Mouse (Mus musculus) midbrain, embryonic 11.5 days (tissue): ENCODE results near the gene Ucp2. TPM values are rescaled to one million over a fixed set of nuclear protein-coding genes. Genes with fewer than 3 reads are reported as not detected.

Experiments
- ATAC-seq: fragments of 200-750 bp; cut with Nextera tagmentation; 2 replicates; pipeline ENCODE4 v1.8.0; 2017; ENCODE audit warnings: moderate TSS enrichment, moderate library complexity; ENCODE audit not compliant: low FRiP score
- DNase-seq: peaks from one replicate; pipeline ENCODE4 v3.0.0; 2015; ENCODE audit warnings: low spot score; ENCODE audit errors: missing footprints
- H3K27ac ChIP-seq: fragments of 300-500 bp; sonication (generic); 2 replicates; pipeline ENCODE4 v1.5.1; 2014; ENCODE audit warnings: low read depth, low read length
- H3K27me3 ChIP-seq: fragments of 300-500 bp; sonication (generic); 2 replicates; pipeline ENCODE4 v1.6.1; 2014; ENCODE audit warnings: mild to moderate bottlenecking, low read length, moderate library complexity, mixed read lengths; ENCODE audit not compliant: control insufficient read depth, insufficient read depth
- H3K36me3 ChIP-seq: fragments of 300-500 bp; sonication (generic); 2 replicates; pipeline ENCODE4 v1.6.1; 2014; ENCODE audit warnings: mild to moderate bottlenecking, low read length, moderate library complexity, mixed read lengths; ENCODE audit not compliant: control insufficient read depth, insufficient read depth
- H3K4me1 ChIP-seq: fragments of 300-500 bp; sonication (generic); 2 replicates; pipeline ENCODE4 v1.6.1; 2014; ENCODE audit warnings: low read length; ENCODE audit not compliant: control insufficient read depth, insufficient read depth
- H3K4me2 ChIP-seq: fragments of 300-500 bp; sonication (generic); 2 replicates; pipeline ENCODE4 v1.6.1; 2014; ENCODE audit warnings: mild to moderate bottlenecking, moderate library complexity
- H3K4me3 ChIP-seq: fragments of 300-500 bp; sonication (generic); 2 replicates; pipeline ENCODE4 v1.5.1; 2014; ENCODE audit warnings: low read depth, low read length
- H3K9ac ChIP-seq: fragments of 300-500 bp; sonication (generic); 2 replicates; pipeline ENCODE4 v1.6.1; 2014; ENCODE audit warnings: low read length
- H3K9me3 ChIP-seq: fragments of 300-500 bp; sonication (generic); 2 replicates; pipeline ENCODE4 v1.6.1; 2016; ENCODE audit warnings: low read length; ENCODE audit not compliant: control insufficient read depth
- WGBS: fragments of 180-500 bp; shearing (Covaris S2); extraction: QIAGEN DNeasy Blood & Tissue Kit; methylation state at CpG from one replicate; pipeline ENCODE4 v1.1.7; 2014; 5-methylcytosine and 5-hydroxymethylcytosine counted together
- polyA plus RNA-seq: library from polyadenylated mRNA; unstranded; fragments of >200 nt; fragmentation: Nextera tagmentation; extraction: Ambion mirVana; gene quantifications from 2 replicates; pipeline ENCODE4 v1.2.1, GENCODE M21; 2014

The Ucp2 gene
- polyA plus RNA-seq, 1 experiment from 2014 or later: 80.4 TPM

DNA sequence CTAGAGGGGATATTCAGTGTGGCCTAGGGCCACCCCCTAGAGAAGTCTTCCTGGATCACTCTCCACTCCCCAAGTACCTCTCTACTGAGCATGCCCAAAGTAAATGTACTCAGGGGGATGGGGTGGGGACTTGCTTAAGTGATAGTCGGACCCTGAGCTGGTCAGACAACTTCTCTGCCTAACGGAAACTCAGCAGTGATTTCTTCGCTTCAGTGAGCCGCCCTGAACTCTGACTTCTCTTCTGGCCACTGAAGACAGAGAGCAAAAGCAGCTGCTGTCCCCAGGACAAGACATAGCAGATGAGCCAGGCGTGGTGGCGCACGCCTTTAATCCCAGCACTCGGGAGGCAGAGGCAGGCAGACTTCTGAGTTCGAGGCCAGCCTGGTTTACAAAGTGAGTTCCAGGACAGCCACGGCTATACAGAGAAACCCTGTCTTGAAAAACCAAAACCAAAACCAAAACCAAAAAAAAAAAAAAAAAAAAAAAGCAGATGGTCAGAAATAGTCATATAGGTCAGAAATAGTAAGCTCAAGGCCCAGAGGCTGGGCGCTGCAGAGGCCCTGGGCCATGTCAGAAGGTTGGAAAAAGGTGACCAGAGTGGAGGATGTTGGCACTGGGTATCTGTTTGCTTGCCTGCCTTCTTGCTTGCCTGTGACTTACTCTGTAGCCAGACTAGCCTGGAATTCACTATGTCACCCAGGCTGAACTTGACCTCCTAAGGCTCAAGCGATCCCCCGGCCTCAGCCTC lies 11.8 kb downstream of the Ucp2 start:
- no peaks in the 10 kb centered on the region for H3K36me3 ChIP-seq
- 82% methylated on average over 13 of the region's 13 CpGs for WGBS
- no peak overlapping the region for H3K9ac ChIP-seq
- no peak for DNase-seq
- H3K4me1 ChIP-seq: no peaks in the 10 kb centered on the region
- H3K27me3 ChIP-seq: no peaks in the 10 kb centered on the region
- no peak for ATAC-seq
- no peak overlapping the region for H3K4me2 ChIP-seq
- H3K9me3 ChIP-seq: no peaks in the 10 kb centered on the region
- no peak overlapping the region for H3K4me3 ChIP-seq
- H3K27ac ChIP-seq: no peak overlapping the region

DNA sequence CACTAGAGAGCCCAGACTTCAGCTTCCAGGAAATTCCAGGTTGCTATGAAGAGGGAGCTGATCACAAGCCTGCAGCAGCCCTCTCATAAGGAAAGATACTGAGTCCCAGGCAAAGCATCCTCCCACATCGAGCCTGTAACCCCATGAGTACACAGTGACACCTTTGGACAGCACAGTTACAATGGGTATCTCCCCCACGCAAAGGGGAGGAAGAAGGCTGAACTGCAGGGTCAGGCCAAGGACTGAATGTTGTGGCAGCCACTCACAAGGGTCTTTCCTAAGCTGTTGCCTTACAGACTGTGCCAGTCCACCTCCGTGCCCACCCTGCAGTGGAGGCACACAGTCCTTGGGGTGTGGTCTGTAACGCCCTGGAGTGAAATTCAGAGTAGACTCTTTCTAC lies 13.4 kb downstream of the Ucp2 start:
- Histone ChIP-seq H3K27me3 (no peaks in the 10 kb centered on the region), H3K4me3 (no peak overlapping the region), H3K27ac (no peak overlapping the region), H3K9me3 (no peaks in the 10 kb centered on the region), H3K36me3 (no peaks in the 10 kb centered on the region), H3K9ac (no peak overlapping the region), H3K4me1 (no peaks in the 10 kb centered on the region), H3K4me2 (no peak overlapping the region)
- 82% methylated on average over 4 of the region's 4 CpGs for WGBS
- ATAC-seq (no peak), DNase-seq (no peak)

DNA sequence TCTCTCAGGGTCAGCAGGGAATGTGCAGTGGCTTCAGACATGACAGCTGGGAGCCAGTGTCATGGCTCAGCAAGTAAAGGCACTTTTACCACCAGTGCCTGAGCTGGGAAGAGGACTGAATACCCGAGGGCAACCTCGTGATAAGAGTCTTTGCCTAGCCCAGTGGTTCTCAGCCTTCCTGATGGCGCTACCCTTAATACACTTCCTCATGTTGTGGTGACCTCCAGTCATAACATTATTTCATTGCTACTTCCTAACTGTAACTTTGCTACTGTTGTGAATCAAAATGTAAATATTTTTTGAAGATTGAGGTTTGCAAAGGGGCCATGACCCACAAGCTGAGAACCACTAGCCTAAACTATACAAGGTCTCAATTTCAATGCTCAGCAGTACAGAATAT lies 15.5 kb downstream of the Ucp2 start:
- Histone ChIP-seq H3K27ac (no peak overlapping the region), H3K4me3 (no peak overlapping the region), H3K9me3 (no peaks in the 10 kb centered on the region), H3K4me2 (no peak overlapping the region), H3K9ac (no peak overlapping the region), H3K36me3 (no peaks in the 10 kb centered on the region), H3K27me3 (no peaks in the 10 kb centered on the region), H3K4me1 (no peaks in the 10 kb centered on the region)
- DNase-seq (no peak), ATAC-seq (no peak)
- 79% methylated on average over 3 of the region's 3 CpGs for WGBS

DNA sequence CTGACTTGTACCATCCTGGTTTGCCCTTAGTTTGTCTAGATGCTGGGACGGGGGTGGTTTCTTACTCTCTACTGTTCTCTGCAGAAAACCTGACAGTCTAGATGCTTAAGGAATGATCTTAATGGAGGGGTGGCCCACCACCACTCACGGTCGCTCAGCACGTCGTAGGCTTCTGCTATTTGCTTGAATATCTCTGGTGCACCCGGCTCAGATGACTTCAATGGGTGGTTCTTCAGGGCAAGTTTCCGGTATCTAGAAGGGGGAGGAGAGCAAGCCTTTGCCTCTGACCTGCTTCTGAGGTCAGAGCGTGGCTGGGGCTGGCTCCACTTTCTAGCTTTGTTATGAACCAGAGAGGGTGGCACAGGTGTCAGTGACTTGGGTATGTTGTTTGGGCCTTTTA lies 18.5 kb downstream of the Ucp2 start:
- H3K4me2 ChIP-seq: no peak overlapping the region
- WGBS: 84% methylated on average over 8 of the region's 8 CpGs
- no peaks in the 10 kb centered on the region for H3K9me3 ChIP-seq
- ATAC-seq (no peak), DNase-seq (no peak)
- no peak overlapping the region for H3K4me3 ChIP-seq
- H3K9ac ChIP-seq: no peak overlapping the region
- H3K27me3 ChIP-seq: no peaks in the 10 kb centered on the region
- no peaks in the 10 kb centered on the region for H3K36me3 ChIP-seq
- H3K4me1 ChIP-seq: no peaks in the 10 kb centered on the region
- no peak overlapping the region for H3K27ac ChIP-seq

DNA sequence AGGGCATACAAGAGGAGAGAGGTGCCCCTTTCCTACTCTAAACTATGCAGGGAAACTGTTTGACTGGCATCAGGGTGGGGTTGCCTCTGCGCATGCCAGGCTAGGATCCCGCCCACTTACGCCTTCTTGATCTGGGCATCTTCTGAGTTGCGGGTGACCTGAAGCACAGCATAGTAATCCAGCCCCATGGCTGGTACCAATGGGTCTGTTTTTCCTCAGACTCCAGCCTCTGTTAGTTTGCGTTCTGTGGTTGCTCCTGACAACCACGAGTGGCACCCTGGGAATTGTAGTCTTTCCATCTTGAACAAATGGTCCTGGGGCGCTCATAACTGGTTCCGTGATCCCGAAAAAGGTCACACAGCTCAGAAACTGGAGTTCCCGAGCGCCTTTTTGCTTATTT lies 21.4 kb downstream of the Ucp2 start, which contains the start of gene Dnajb13:
Dnajb13 (minus strand) TSS at position 388 of the 400 bp plus-strand sequence.
- H3K27me3 ChIP-seq: no peaks in the 10 kb centered on the region
- H3K4me3 ChIP-seq: no peak within 1 kb of the TSS
- 0 out of 2 replicates have a peak, but pooled peaks have one; percentile 22 for ATAC-seq
- WGBS: 53% methylated on average over 11 of the region's 11 CpGs
- H3K27ac ChIP-seq: no peak within 1 kb of the TSS
- H3K4me2 ChIP-seq: no peak within 1 kb of the TSS
- no peaks in the 10 kb centered on the region for H3K4me1 ChIP-seq
- H3K9ac ChIP-seq: no peak within 1 kb of the TSS
- DNase-seq: no peak
- H3K36me3 ChIP-seq: no peaks in the 10 kb centered on the region
- H3K9me3 ChIP-seq: no peaks in the 10 kb centered on the region

DNA sequence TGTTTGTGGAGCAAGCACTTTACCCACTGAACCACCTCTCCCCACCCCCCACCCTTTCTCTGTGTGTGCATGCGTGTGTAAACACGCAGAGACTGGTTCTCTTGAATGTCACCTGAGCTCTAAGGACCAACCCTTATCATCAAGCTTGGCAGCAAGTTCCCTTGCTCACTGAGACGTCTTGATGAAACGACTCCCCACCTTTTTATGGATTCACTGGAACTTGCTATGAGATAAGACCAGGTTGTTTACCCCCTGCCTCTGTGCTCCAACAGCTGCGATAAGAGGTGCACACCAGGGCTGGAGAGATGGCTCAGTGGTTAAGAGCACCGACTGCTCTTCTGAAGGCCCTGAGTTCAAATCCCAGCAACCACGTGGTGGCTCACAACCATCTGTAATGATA lies 27.1 kb downstream of the Ucp2 start:
- Histone ChIP-seq H3K36me3 (no peaks in the 10 kb centered on the region), H3K4me3 (no peak overlapping the region), H3K9ac (no peak overlapping the region), H3K4me1 (no peaks in the 10 kb centered on the region), H3K4me2 (no peak overlapping the region), H3K27ac (no peak overlapping the region), H3K27me3 (no peaks in the 10 kb centered on the region), H3K9me3 (no peaks in the 10 kb centered on the region)
- DNase-seq: no peak
- 73% methylated on average over 7 of the region's 7 CpGs for WGBS
- ATAC-seq: no peak

DNA sequence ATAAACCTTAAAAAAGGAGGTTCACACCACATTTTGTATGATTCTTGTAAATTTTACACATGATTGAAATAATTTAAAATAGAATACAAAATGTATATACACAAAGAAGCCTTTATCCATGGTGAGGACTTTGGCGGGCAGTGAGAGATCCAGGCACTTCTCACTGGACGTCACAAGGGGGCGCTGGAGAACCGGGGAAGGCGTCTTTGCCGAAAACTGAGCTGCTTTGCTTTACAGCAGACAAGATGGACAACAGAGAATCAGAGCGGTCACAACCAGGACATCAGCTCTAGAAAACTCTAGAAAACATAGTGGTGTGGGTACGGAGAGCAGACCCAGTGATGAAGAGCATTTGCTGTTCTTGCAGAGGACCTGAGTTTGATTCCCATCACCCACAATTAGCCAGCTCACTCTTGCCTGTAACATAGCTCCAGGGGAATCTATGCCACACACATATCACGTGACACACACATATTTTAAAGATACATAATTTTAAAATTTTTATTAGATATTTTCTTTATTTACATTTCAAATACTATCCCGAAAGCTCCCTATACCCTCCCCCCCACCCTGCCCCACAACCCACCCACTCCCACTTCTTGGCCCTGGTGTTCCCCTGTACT lies 27.6 kb downstream of the Ucp2 start:
- peak; percentile 59; the same call in 1 of the 2 replicates for ATAC-seq
- peak; percentile 97 for DNase-seq
- no peaks in the 10 kb centered on the region for H3K4me1 ChIP-seq
- H3K9me3 ChIP-seq: no peaks in the 10 kb centered on the region
- no peaks in the 10 kb centered on the region for H3K27me3 ChIP-seq
- no peak overlapping the region; the same call in 1 of the 2 replicates for H3K9ac ChIP-seq
- H3K36me3 ChIP-seq: no peaks in the 10 kb centered on the region
- no peak overlapping the region for H3K4me3 ChIP-seq
- WGBS: 21% methylated on average over 10 of the region's 10 CpGs
- no peak overlapping the region for H3K27ac ChIP-seq
- no peak overlapping the region for H3K4me2 ChIP-seq

DNA sequence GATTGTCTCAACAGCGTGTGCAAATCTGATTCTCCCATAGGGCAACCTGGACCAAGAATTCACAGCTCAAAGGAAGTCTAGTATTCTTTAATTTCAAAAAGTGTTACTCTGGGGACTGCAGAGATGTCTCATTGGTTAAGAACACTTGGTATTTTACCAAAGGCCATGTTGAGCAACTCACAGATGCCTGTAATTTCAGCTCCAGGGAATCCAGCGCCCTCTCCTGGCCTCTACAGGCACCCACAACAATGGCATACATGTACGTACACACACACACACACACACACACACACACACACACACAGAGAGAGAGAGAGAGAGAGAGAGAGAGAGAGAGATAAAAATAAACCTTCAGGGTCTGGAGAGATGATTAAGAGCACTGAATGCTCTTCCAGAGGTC lies 29.1 kb downstream of the Ucp2 start:
- no peak for DNase-seq
- no peak overlapping the region for H3K9ac ChIP-seq
- no peak for ATAC-seq
- H3K27me3 ChIP-seq: no peaks in the 10 kb centered on the region
- no peaks in the 10 kb centered on the region for H3K36me3 ChIP-seq
- no peak overlapping the region for H3K27ac ChIP-seq
- no peaks in the 10 kb centered on the region for H3K9me3 ChIP-seq
- H3K4me3 ChIP-seq: no peak overlapping the region
- WGBS: 80% methylated on average over 3 of the region's 3 CpGs
- H3K4me1 ChIP-seq: no peaks in the 10 kb centered on the region
- H3K4me2 ChIP-seq: no peak overlapping the region

DNA sequence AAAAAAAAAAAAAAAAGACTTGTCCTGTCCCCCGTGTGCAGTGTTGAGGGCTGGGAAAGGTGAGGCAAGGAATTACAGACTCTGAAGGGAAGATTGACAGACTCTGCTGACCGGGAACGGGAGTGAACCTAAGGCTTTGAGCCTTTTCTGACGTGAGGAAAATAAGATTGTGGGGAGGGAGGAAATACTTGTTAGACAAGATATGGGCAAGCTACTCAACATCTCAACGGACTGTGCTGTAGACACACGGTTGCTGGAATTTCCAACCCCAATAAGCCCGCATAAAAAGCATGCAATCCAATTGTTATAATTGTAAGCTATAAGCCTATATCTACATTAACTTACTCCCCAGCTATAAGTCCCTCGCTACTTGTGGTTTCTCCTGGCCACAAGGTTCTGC lies 31.5 kb downstream of the Ucp2 start:
- no peak for ATAC-seq

More for the DNA sequence above, 31.5 kb downstream of the Ucp2 start:
- H3K27ac ChIP-seq: no peak overlapping the region
- no peaks in the 10 kb centered on the region for H3K9me3 ChIP-seq
- H3K4me3 ChIP-seq: no peak overlapping the region
- no peak overlapping the region for H3K9ac ChIP-seq
- H3K4me1 ChIP-seq: no peaks in the 10 kb centered on the region
- 79% methylated on average over 8 of the region's 8 CpGs for WGBS
- H3K27me3 ChIP-seq: no peaks in the 10 kb centered on the region
- no peak for DNase-seq
- H3K4me2 ChIP-seq: no peak overlapping the region
- H3K36me3 ChIP-seq: no peaks in the 10 kb centered on the region
